Mouse (Mus musculus): ENCODE results near the gene Pds5b.

- TF ChIP-seq CTCF (conservative IDR thresholded peaks at IDR 0.05; ENCODE audit: low read length) = no peak
- TF ChIP-seq POU5F1 (IDR thresholded peaks at IDR 0.05; ENCODE audit: borderline replicate concordance, low read length) = no peak
Observed at GRCm38 (mm10) chr5:150823361-150823760, 149.8 kb downstream of the Pds5b start.
